23 mouse cellular contexts compared by ENCODE assay signal in genomic region chr3:107763552-107763951, GRCm38 (mm10).
"Had no signal": no experiment of that assay in that cellular context is flagged by ENCODE, and none has a peak within 500 bp of the region (broad histone marks: within the 10 kb centered on the region; RNA-seq: fewer than 3 reads in every experiment).

No protein-coding gene starts in this region.

- DNase-seq: gastrocnemius, adult 2 months; gastrocnemius, postnatal 10 days; gastrocnemius, postnatal 25 days; heart, postnatal 10 days; heart, postnatal 4 days; kidney, adult 18-20 months; kidney, adult 8-10 months; kidney, postnatal 10 days; kidney, postnatal 25 days; kidney, postnatal 4 days; liver; liver, embryonic 13.5 days had no signal

- H3K4me3 ChIP-seq: gastrocnemius, adult 2 months; heart, embryonic 10.5 days; heart, embryonic 12.5 days; hindbrain, embryonic 10.5 days; hindbrain, embryonic 12.5 days; intestine, embryonic 15.5 days; layer of hippocampus, adult 2 months; left cerebral cortex, adult 2 months; limb, embryonic 10.5 days; limb, embryonic 12.5 days; liver, embryonic 13.5 days; liver, embryonic 15.5 days had no signal

- H3K36me3 ChIP-seq: heart, embryonic 10.5 days; heart, embryonic 12.5 days; hindbrain, embryonic 10.5 days; hindbrain, embryonic 12.5 days; intestine, embryonic 15.5 days; limb, embryonic 10.5 days; limb, embryonic 12.5 days; liver, embryonic 13.5 days; liver, embryonic 15.5 days had no signal

- H3K27ac ChIP-seq: gastrocnemius, adult 2 months; heart, embryonic 10.5 days; hindbrain, embryonic 10.5 days; hindbrain, embryonic 12.5 days; hindbrain, embryonic 14.5 days; intestine, embryonic 15.5 days; layer of hippocampus, adult 2 months; left cerebral cortex, adult 2 months; limb, embryonic 10.5 days; limb, embryonic 12.5 days; liver, embryonic 13.5 days; liver, embryonic 15.5 days had no signal

- H3K9me3 ChIP-seq: heart, embryonic 10.5 days; heart, embryonic 12.5 days; hindbrain, embryonic 10.5 days; hindbrain, embryonic 12.5 days; intestine, embryonic 15.5 days; limb, embryonic 10.5 days; limb, embryonic 12.5 days; liver, embryonic 13.5 days; liver, embryonic 15.5 days had no signal
